Mouse (Mus musculus) MN1 (cell line): ENCODE measurements around the gene Bcap29.
"Not testable (repeated sequence)": the region's sequence is repeated elsewhere in the genome, so short reads cannot be mapped to it uniquely, and the experiment has no call there.

ENCODE experiments used
- DNase-seq: peaks from one replicate; pipeline ENCODE4 v3.0.0-alpha.2; 2016; ENCODE audit warnings: low spot score

Gene Bcap29

GRCm38 (mm10) chr12:31634343-31635239 lies at the start of gene Bcap29:
Bcap29 (minus strand) TSS chr12:31634658.
- DNase-seq, result peak; percentile 91

- no peak for DNase-seq
Observed at GRCm38 (mm10) chr12:31667187-31667586, 32.7 kb upstream of the Bcap29 start.

DNA sequence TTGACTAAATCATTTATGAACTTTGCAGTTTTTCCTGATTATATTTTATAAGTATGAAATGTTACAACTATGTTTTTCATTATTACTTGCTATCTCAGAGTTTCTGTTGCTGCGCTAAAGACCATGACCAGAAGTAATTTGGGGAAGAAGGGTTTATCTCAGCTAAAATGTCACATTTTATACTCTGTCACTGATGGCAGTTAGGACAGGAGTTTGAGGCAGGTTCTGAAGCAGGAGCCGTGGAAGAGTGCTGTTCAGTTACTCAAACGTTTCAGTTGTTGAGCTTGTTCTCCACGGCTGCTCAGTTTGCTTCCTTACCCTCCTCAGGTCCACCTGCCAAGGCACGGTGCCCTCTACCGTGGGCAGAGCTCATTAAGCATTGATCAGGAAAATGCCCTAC lies 31.5 kb upstream of the Bcap29 start:
- no peak for DNase-seq

DNA sequence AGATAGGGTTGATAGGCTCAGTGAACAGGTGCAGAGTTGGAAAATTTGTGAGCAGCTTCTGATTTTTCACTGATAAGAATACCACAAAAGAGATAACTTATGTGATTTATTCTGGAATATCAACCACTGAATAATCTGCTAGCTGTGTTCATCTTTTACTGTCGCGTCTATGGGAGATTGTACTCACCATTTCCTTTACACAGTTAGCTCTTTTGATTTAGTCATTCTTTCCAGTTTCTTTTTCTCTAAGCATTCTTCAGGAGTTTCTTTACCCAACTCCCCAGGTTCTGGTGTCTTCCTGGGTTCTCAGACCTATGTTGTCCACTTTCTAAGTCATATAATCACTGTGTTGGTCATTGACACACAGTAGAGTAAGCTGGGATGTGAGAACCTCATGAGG lies 22.4 kb upstream of the Bcap29 start:
- no peak for DNase-seq

DNA sequence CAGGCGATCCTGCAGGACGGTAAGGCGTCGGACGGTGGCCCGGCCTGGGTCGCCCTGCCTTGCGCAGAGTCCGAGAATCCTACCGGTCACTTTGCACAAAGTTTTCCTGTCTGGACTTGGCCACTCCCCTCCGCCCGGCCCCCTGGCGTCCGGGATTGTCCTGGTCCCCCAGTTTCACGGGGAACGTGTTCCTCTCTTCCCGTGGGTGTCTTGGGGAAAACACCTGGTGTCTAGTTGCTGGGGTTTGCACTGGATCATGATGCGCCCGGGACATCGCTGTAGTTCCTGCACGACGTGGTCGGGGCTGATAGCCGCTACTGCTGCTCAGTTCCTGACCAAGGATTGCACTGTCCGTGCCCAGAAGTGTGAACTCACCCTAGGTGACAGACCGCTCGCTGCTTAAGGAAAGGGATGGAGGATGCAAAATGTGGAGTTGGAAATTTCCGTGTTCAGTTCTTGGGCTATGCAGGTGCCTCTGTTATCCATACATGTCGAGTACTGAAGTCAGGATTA lies 20.6 kb upstream of the Bcap29 start:
- DNase-seq, result no peak

GRCm38 (mm10) chr12:31654197-31654964 lies 19.9 kb upstream of the Bcap29 start, which contains the start of the genes Dus4l and Cog5:
Dus4l (minus strand) TSS chr12:31654826.
Cog5 (plus strand) TSS chr12:31654869.
- DNase-seq, result peak; percentile 94

- DNase-seq, result no peak
Observed at GRCm38 (mm10) chr12:31653611-31654010, 19.2 kb upstream of the Bcap29 start.

DNA sequence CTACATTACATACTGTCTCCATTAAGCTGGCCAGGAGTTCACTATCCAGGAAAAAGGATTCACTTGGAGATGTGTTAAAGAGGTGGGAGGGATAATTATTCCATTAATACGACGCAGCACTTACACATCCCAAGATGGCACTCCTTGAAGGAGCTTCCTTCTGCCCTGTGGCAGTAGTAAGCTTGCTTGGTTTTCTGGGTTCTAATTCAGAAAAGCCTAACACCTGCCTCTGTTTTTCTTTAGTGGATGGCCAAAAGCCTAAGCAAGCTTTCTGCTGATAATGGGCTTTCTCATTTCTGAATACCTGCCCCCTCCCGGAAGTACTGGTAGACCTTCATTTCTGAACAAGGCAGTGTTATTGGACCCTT lies 766 bp upstream of the Bcap29 start:
- DNase-seq, result no peak

- no peak for DNase-seq
Observed at GRCm38 (mm10) chr12:31633970-31634342, 502 bp downstream of the Bcap29 start.

DNA sequence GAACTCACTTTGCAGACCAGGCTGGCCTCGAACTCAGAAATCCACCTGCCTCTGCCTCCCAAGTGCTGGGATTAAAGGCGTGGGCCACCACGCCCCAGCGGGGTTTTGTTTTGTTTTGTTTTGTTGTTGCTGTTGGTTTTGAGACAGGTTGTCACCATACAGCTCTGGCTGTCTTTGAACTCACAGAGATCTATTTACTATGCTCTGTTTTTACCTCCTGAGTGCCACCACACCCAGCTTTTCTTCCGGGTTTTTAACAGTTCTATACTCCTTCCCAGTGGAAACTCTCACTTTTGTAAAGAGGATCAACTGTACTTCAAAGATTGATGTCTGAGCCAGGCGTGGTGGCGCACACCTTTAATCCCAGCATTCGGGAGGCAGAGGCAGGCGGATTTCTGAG lies 6.1 kb downstream of the Bcap29 start:
- DNase-seq, result not testable (repeated sequence)

DNA sequence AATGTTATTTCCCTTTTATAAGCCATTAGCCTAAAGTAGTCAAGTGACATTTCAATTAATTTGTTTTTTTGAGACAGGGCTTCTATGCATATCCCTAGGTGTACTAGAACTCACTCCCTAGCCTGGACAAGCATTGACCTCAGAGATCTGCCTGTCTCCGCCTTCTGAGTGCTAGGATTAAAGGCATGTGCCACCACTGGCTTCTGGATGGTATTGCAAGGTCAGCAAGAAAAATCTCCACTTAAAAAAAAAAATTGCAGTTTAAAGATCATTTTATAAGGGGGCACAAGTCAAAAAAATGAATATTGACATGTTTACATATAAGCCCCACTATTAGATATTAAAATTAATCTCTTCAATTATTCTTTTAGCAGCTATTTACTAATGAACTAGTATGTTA lies 9.4 kb downstream of the Bcap29 start:
- DNase-seq, result no peak

GRCm38 (mm10) chr12:31620106-31620505 lies 14.4 kb downstream of the Bcap29 start:
- no peak for DNase-seq

DNA sequence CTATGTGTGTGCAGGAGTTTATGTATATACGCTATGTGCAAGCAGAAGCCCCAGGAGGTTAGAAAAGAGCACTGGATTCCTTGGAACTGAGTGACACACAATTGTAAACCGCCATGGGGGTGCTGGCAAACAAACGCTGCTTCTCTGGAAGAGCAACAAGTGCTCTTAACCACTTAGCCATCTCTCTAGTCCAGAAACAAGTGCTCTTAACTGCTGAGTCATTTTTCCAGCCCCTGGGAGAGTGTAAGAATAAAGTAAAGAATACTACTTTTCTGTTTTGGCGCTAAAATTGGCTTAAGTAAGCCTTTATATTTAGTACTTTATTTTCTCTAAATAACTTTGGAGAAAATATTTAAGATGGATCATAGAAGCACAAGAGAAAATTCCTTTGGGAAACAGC lies 21.1 kb downstream of the Bcap29 start:
- DNase-seq, result no peak

GRCm38 (mm10) chr12:31608138-31608537 lies 26.3 kb downstream of the Bcap29 start:
- DNase-seq, result no peak

DNA sequence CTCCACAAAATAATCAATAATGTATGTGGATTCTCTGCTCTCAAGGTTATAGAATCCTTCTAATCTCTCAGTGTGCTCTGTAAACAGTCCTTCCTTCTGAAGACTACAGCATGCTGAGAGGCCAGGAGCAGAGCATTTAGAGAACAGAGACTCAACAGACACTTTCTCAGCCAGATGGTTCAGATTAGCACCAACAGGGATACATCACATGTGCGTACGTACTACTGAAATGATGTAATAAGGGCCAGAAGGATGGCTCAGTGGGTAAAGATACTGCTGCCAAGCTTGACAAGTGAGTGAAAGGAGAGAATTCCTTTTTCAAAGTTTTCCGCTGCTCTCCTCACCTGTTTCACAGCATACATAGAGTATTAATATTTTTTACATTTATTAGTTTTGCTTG lies 29.6 kb downstream of the Bcap29 start:
- DNase-seq, result no peak

DNA sequence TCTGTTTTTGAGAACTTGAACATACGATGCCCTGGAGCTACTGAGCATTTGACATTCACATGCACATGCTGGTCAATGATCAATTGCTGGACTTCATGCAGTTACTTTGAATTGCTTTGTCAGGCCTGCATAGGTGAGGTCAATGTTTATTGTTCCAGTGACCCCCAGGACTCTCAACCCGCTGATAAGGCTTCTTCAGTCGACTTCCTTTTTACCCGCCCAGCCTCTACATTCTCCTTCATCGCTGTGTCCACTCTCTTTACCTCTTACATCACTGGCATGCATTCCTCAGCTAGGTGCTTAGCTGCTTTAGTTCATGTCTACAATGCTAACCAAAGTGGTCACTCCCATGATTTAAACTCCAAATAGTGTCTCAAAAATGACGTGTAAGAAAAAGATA lies 30.9 kb downstream of the Bcap29 start:
- DNase-seq, result no peak

- DNase-seq, result no peak
Observed at GRCm38 (mm10) chr12:31594296-31594695, 40.2 kb downstream of the Bcap29 start.

DNA sequence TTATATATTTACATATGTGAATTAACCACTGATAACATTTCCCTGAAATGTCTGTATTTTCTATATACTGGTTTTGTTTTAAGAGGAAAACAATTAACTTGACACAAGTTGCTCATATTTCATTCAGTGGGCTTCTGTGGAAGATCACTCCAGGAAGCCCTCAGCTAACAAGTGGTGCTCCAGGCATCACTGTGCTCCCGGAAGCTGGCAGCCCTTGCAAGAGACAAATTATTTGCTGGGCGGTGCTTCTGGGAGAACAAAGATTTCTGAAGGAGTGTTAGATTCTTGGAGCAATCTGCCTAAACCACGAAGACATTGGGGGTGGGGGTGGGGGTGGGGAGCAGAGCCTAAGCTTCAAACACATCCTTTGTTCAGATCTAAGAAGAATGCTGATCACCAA lies 42.4 kb downstream of the Bcap29 start:
- no peak for DNase-seq

- DNase-seq, result no peak
Observed at GRCm38 (mm10) chr12:31583726-31584125, 50.7 kb downstream of the Bcap29 start.

DNA sequence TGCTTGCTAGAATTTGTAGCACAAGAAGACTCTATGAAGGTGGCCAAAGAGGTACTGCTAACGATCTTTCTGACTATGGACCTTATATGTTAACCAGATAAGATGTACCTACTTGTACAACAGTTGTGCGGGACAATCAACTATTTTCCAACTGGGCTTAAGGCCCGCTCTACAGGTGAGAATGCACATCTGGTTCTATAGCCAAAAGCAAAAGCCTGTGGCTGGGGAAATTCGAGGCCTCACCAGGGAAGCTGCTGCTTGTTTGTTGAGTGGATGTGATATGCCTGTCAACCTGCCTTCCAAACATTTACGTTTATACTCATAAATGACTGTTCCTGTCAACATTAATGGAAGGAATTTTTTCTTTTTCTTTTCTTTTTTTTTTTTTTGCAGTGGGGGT lies 52.4 kb downstream of the Bcap29 start:
- DNase-seq, result no peak

GRCm38 (mm10) chr12:31581319-31581810 lies 53.1 kb downstream of the Bcap29 start:
- no peak for DNase-seq

- DNase-seq, result peak; percentile 99
Observed at GRCm38 (mm10) chr12:31580634-31581318, 53.7 kb downstream of the Bcap29 start.
